Mouse (Mus musculus) forebrain, postnatal 0 days (tissue): ENCODE measurements around the gene Ebp. TPM values are rescaled to one million over a fixed set of nuclear protein-coding genes. Genes with fewer than 3 reads are reported as not detected.

Experiments used
- ATAC-seq: fragments of 200-750 bp; cut with Nextera tagmentation; 2 replicates; pipeline ENCODE4 v1.8.0; 2017; ENCODE audit warnings: mild to moderate bottlenecking, moderate library complexity
- DNase-seq: peaks from one replicate; pipeline ENCODE4 v3.0.0-alpha.2; 2015
- H3K27ac ChIP-seq: fragments of 300-500 bp; sonication (generic); 2 replicates; pipeline ENCODE4 v1.5.1; 2014; ENCODE audit warnings: low read depth, mild to moderate bottlenecking, antibody characterized with exemption, low read length, moderate library complexity, mixed read lengths
- H3K27me3 ChIP-seq: fragments of 300-500 bp; sonication (generic); 2 replicates; pipeline ENCODE4 v1.6.1; 2014; ENCODE audit warnings: mild to moderate bottlenecking, low read length, mixed read lengths; ENCODE audit not compliant: insufficient read depth
- H3K36me3 ChIP-seq: fragments of 300-500 bp; sonication (generic); 2 replicates; pipeline ENCODE4 v1.6.1; 2014; ENCODE audit warnings: mild to moderate bottlenecking, moderate library complexity; ENCODE audit not compliant: insufficient read depth
- H3K4me1 ChIP-seq: fragments of 300-500 bp; sonication (generic); 2 replicates; pipeline ENCODE4 v1.6.1; 2014; ENCODE audit warnings: antibody characterized with exemption; ENCODE audit not compliant: insufficient read depth
- H3K4me2 ChIP-seq: fragments of 300-500 bp; sonication (generic); 2 replicates; pipeline ENCODE4 v1.6.1; 2014; ENCODE audit warnings: low read depth, mild to moderate bottlenecking, moderate library complexity
- H3K4me3 ChIP-seq: fragments of 300-500 bp; sonication (generic); 2 replicates; pipeline ENCODE4 v1.5.1; 2014; ENCODE audit warnings: low read depth, low read length, mixed read lengths
- H3K9ac ChIP-seq: fragments of 300-500 bp; sonication (generic); 2 replicates; pipeline ENCODE4 v1.6.1; 2014; ENCODE audit warnings: mild to moderate bottlenecking
- H3K9me3 ChIP-seq: fragments of 300-500 bp; sonication (generic); 2 replicates; pipeline ENCODE4 v1.6.1; 2016; ENCODE audit warnings: low read length
- CTCF ChIP-seq: sonication (generic); IDR thresholded peaks from 2 replicates; pipeline ENCODE4 v1.5.1; 2016; ENCODE audit warnings: antibody characterized with exemption, control low read depth, low read depth
- WGBS: fragments of 180-500 bp; shearing (Covaris S2); extraction: QIAGEN DNeasy Blood & Tissue Kit; methylation state at CpG from one replicate; pipeline ENCODE4 v1.1.7; 2014; 5-methylcytosine and 5-hydroxymethylcytosine counted together
- polyA plus RNA-seq: library from polyadenylated mRNA; unstranded; fragments of >200 nt; fragmentation: Nextera tagmentation; extraction: Ambion mirVana; gene quantifications from 2 replicates; pipeline ENCODE4 v1.2.1, GENCODE M21; 2015
- total RNA-seq: library from RNA; depleted of rRNA; stranded (reverse); fragments of >200 nt; gene quantifications from 2 replicates; pipeline ENCODE4 v1.2.3, GENCODE M21; 2014

Gene Ebp
- total and polyA plus RNA-seq, 2 experiments from 2014 or later: 11.3 to 23.9 TPM

GRCm38 (mm10) chrX:8192126-8192639, 1.1 kb downstream of the Ebp start:
- H3K36me3 ChIP-seq: no peaks in the 10 kb centered on the region
- H3K4me1 ChIP-seq: no peaks in the 10 kb centered on the region
- no peaks in the 10 kb centered on the region for H3K27me3 ChIP-seq
- TF ChIP-seq CTCF: no peak
- H3K4me2 ChIP-seq: peak overlapping the region; percentile 56
- no peak for ATAC-seq
- DNase-seq: no peak
- H3K9ac ChIP-seq: peak overlapping the region; percentile 46
- H3K4me3 ChIP-seq: peak overlapping the region; percentile 43
- peak overlapping the region; percentile 54; the same call in 1 of the 2 replicates for H3K27ac ChIP-seq
- H3K9me3 ChIP-seq: no peaks in the 10 kb centered on the region
- WGBS: 22% methylated on average over 13 of the region's 13 CpGs

- Histone ChIP-seq H3K4me3 (no peak overlapping the region), H3K4me1 (no peaks in the 10 kb centered on the region), H3K27ac (no peak overlapping the region), H3K4me2 (no peak overlapping the region), H3K9ac (no peak overlapping the region), H3K9me3 (no peaks in the 10 kb centered on the region), H3K36me3 (no peaks in the 10 kb centered on the region), H3K27me3 (no peaks in the 10 kb centered on the region)
- no peak for DNase-seq
- no peak for TF ChIP-seq CTCF
- ATAC-seq: no peak
- 18% methylated on average over 7 of the region's 7 CpGs for WGBS
These were observed 10.3 kb downstream of the Ebp start for GRCm38 (mm10) chrX:8182871-8183540.

GRCm38 (mm10) chrX:8179646-8180045, 13.7 kb downstream of the Ebp start:
- 0 out of 2 replicates have a peak, but pooled peaks cover 3% of the 10 kb centered on the region for H3K4me1 ChIP-seq
- H3K27ac ChIP-seq: no peak overlapping the region
- H3K27me3 ChIP-seq: no peaks in the 10 kb centered on the region
- DNase-seq (no peak), ATAC-seq (no peak)
- no peak overlapping the region for H3K4me3 ChIP-seq
- H3K4me2 ChIP-seq: no peak overlapping the region
- H3K9me3 ChIP-seq: no peaks in the 10 kb centered on the region
- H3K36me3 ChIP-seq: no peaks in the 10 kb centered on the region
- WGBS: 91% methylated on average over 5 of the region's 5 CpGs
- no peak for TF ChIP-seq CTCF
- no peak overlapping the region for H3K9ac ChIP-seq

GRCm38 (mm10) chrX:8178871-8179270, 14.4 kb downstream of the Ebp start:
- no peak overlapping the region for H3K4me2 ChIP-seq
- ATAC-seq (no peak), DNase-seq (no peak)
- no peaks in the 10 kb centered on the region for H3K27me3 ChIP-seq
- no peaks in the 10 kb centered on the region for H3K36me3 ChIP-seq
- no peak overlapping the region for H3K9ac ChIP-seq
- no peak overlapping the region for H3K27ac ChIP-seq
- 96% methylated on average over 2 of the region's 2 CpGs for WGBS
- H3K9me3 ChIP-seq: no peaks in the 10 kb centered on the region
- TF ChIP-seq CTCF: no peak
- H3K4me1 ChIP-seq: 0 out of 2 replicates have a peak, but pooled peaks cover 4% of the 10 kb centered on the region
- no peak overlapping the region for H3K4me3 ChIP-seq

GRCm38 (mm10) chrX:8175504-8176385, 17.6 kb downstream of the Ebp start, which contains the start of gene Tbc1d25:
Gene Tbc1d25 (minus strand): TSS chrX:8176181.
- peak within 1 kb of the TSS; percentile 68 for H3K9ac ChIP-seq
- 0 out of 2 replicates have a peak, but pooled peaks cover 4% of the 10 kb centered on the region for H3K4me1 ChIP-seq
- WGBS: 20% methylated on average over 55 of the region's 56 CpGs
- H3K36me3 ChIP-seq: no peaks in the 10 kb centered on the region
- peak within 1 kb of the TSS; percentile 49 for H3K4me2 ChIP-seq
- H3K4me3 ChIP-seq: peak within 1 kb of the TSS; percentile 58
- DNase-seq (peak; percentile 91), ATAC-seq (peak; percentile 98)
- H3K27ac ChIP-seq: peak within 1 kb of the TSS; percentile 50; the same call in 1 of the 2 replicates
- H3K27me3 ChIP-seq: no peaks in the 10 kb centered on the region
- H3K9me3 ChIP-seq: no peaks in the 10 kb centered on the region
- peak; percentile 44 for TF ChIP-seq CTCF

- 25% methylated on average over 4 of the region's 4 CpGs for WGBS
- DNase-seq (no peak), ATAC-seq (no peak)
- no peak overlapping the region for H3K27ac ChIP-seq
- H3K9me3 ChIP-seq: no peaks in the 10 kb centered on the region
- no peaks in the 10 kb centered on the region for H3K36me3 ChIP-seq
- no peak for TF ChIP-seq CTCF
- no peaks in the 10 kb centered on the region for H3K27me3 ChIP-seq
- peak overlapping the region; percentile 49 for H3K4me2 ChIP-seq
- H3K9ac ChIP-seq: peak overlapping the region; percentile 68
- H3K4me1 ChIP-seq: 0 out of 2 replicates have a peak, but pooled peaks cover 4% of the 10 kb centered on the region
- peak overlapping the region; percentile 58 for H3K4me3 ChIP-seq
These were observed 18.2 kb downstream of the Ebp start for GRCm38 (mm10) chrX:8175169-8175503.
